Mouse (Mus musculus): ENCODE data around the gene Nrcam. TPM values are rescaled to one million over a fixed set of nuclear protein-coding genes. Genes with fewer than 3 reads are reported as not detected.

Nrcam gene
- polyA plus RNA-seq, 1 experiment from 2014 or later, result 22.0 TPM

DNA sequence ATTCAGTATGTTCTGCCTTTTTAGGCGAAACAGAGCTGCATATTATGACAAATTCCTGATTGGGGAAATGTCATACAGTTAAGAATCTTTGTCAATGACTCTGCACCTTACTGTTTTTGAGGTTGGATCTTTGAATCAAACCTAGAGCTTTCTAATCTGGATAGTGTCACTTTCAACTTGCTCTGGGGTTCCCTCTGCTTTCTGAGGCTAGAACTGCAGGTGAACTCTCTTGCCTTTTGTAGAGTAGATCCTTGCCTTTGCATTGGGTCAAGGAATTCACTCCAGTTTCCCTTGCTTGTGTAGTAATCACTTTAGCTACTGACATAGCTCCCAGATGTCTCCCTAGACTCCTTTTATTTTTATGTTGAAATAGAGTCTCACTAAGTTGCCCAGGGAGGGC lies 123.1 kb downstream of the Nrcam start:
- ATAC-seq (ENCODE audit: borderline replicate concordance, extremely low read depth, low FRiP score, low TSS enrichment), result no peak
- H3K9ac ChIP-seq, result no peak overlapping the region
- no peaks in the 10 kb centered on the region for H3K9me3 ChIP-seq
- WGBS, result 59% methylated on average over 1 of the region's 1 CpGs
- H3K27ac ChIP-seq, result no peak overlapping the region
- H3K4me3 ChIP-seq, result no peak overlapping the region
- no peaks in the 10 kb centered on the region for H3K27me3 ChIP-seq
- no peaks in the 10 kb centered on the region for H3K36me3 ChIP-seq
- no peaks in the 10 kb centered on the region for H3K4me1 ChIP-seq
- no peak overlapping the region for H3K4me2 ChIP-seq

DNA sequence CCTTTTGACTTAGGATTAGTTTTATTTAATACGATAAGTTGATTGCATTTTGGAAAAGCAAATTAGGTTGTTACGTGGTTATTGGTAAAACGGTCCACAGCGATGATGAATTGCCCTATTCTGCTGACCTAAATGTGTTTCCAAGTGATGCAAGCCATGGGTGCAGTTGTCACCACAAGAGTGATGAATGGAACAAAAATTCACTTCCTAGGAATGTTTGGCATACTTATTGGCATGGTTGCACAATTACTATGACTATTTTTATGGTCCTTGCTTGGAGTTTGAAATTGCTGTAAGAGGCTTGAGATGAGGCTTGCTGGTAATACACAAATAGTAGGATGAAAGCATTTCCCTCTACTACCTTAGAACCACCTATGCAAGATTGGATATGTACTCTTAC lies 125.1 kb downstream of the Nrcam start:
- H3K4me2 ChIP-seq, result no peak overlapping the region
- no peaks in the 10 kb centered on the region for H3K27me3 ChIP-seq
- no peak overlapping the region for H3K9ac ChIP-seq
- ATAC-seq (ENCODE audit: borderline replicate concordance, extremely low read depth, low FRiP score, low TSS enrichment), result no peak
- no peaks in the 10 kb centered on the region for H3K36me3 ChIP-seq
- H3K9me3 ChIP-seq, result no peaks in the 10 kb centered on the region
- no peak overlapping the region for H3K4me3 ChIP-seq
- no peaks in the 10 kb centered on the region for H3K4me1 ChIP-seq
- 87% methylated on average over 4 of the region's 4 CpGs for WGBS
- no peak overlapping the region for H3K27ac ChIP-seq

DNA sequence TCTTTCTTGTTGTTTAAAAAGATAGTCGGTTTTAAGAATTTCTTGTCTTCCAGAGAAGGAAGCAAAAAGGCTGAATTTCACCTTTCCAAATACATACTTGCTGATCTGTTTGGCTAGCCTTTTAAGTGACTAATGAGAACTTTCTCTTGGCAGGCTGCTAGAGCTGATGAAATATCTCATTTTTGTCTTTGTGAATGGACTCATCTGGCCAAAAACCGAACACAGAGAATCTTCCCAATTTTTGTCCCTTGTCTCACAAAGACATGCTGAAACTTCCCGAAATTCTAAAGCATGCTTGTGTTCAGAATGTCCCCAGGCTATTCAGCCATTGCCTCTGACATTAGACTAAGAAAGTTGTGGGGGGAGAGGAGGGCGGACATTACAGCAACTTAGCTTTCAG lies 129.3 kb downstream of the Nrcam start:
- no peak overlapping the region for H3K27ac ChIP-seq
- no peak for ATAC-seq (ENCODE audit: borderline replicate concordance, extremely low read depth, low FRiP score, low TSS enrichment)
- H3K4me2 ChIP-seq, result no peak overlapping the region
- no peaks in the 10 kb centered on the region for H3K9me3 ChIP-seq
- H3K27me3 ChIP-seq, result no peaks in the 10 kb centered on the region
- WGBS, result 68% methylated on average over 4 of the region's 4 CpGs
- no peaks in the 10 kb centered on the region for H3K4me1 ChIP-seq
- no peaks in the 10 kb centered on the region for H3K36me3 ChIP-seq
- H3K9ac ChIP-seq, result no peak overlapping the region
- H3K4me3 ChIP-seq, result no peak overlapping the region

DNA sequence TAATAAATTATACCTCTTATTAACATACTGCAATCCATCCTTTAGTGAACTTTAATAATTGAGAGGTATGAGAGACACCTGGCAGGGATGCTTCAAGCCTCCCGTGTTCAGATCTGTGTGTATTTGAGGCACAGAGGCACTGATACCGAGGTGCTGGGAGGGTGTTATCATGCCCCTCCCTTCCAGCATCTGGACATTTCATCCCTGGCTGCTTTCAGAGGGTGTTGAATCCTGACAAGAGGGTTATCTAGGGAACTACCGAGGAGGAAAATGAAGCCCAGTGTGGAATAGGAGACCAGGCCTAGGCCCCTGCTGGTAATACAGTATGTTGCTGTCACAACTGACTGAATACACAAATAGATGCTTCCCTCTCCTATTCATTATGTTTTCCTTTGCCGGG lies 133.8 kb downstream of the Nrcam start:
- Histone ChIP-seq H3K4me3 (no peak overlapping the region), H3K27ac (no peak overlapping the region), H3K4me2 (no peak overlapping the region), H3K9ac (no peak overlapping the region), H3K9me3 (no peaks in the 10 kb centered on the region), H3K27me3 (no peaks in the 10 kb centered on the region), H3K4me1 (no peaks in the 10 kb centered on the region), H3K36me3 (no peaks in the 10 kb centered on the region)
- WGBS, result 54% methylated on average over 4 of the region's 4 CpGs
- no peak for ATAC-seq (ENCODE audit: borderline replicate concordance, extremely low read depth, low FRiP score, low TSS enrichment)

DNA sequence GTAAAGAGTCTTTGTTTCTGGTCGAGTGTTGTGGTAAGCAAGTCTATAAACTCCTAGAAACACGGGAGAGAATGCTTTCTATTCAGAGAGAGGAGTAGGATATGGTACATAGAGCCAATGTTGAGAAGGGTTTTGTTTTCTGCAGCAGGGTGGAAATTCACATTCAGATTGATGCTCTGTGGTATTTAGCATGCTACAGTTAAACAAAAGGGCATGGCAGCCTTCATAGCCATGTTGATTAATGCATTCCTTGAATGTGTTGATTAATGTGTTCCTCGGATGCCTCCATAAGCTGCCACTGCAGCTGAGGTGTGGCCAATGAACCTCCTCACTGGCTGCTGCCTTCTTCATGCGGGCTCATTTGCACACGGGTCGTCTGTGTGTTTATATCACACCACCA lies 134.3 kb downstream of the Nrcam start:
- Histone ChIP-seq H3K36me3 (no peaks in the 10 kb centered on the region), H3K4me1 (no peaks in the 10 kb centered on the region), H3K27ac (no peak overlapping the region), H3K9ac (no peak overlapping the region), H3K4me3 (no peak overlapping the region), H3K27me3 (no peaks in the 10 kb centered on the region), H3K9me3 (no peaks in the 10 kb centered on the region), H3K4me2 (no peak overlapping the region)
- 37% methylated on average over 6 of the region's 6 CpGs for WGBS
- no peak for ATAC-seq (ENCODE audit: borderline replicate concordance, extremely low read depth, low FRiP score, low TSS enrichment)

DNA sequence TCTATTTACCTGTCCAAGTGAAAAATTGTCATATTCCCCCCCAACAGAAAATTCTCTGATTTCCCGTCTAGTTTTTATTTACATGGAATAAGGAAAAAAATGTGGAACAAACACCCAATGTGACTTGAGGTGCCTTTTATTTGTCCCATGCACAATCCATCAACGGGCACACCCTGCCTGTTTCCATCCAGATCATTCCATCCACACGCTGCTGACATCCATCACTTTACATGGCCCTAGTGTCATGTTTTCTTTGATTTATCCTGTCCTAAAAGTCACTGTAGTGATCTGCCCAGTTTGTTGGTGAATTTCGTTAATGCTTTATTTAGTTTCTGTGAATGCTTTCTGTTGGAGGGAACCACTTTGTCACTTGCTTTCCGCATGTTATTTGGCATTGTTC lies 142.4 kb downstream of the Nrcam start:
- Histone ChIP-seq H3K36me3 (no peaks in the 10 kb centered on the region), H3K4me3 (no peak overlapping the region), H3K9ac (no peak overlapping the region), H3K9me3 (no peaks in the 10 kb centered on the region), H3K4me2 (no peak overlapping the region), H3K27me3 (no peaks in the 10 kb centered on the region), H3K27ac (no peak overlapping the region), H3K4me1 (no peaks in the 10 kb centered on the region)
- ATAC-seq (ENCODE audit: borderline replicate concordance, extremely low read depth, low FRiP score, low TSS enrichment), result no peak
- WGBS, result 71% methylated on average over 5 of the region's 5 CpGs

DNA sequence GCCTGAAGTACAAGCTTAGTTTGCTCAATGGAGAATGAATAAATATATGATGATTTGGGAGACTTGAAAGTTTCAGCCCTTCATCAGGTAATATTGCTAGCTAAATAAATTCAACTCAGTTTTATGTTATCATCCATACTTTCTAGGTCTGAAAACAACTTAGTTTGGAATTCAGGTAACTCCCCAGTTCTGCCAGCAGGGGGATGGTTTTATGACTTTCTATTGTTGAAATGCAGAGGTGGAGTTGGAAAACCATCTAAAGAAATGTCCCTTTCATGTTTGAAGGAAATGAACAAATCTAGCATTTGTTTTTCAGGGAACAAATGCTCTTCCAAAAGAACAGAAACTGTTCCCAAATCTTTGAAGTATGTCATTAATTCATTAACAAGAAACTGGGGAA lies 146.7 kb downstream of the Nrcam start:
- H3K36me3 ChIP-seq, result no peaks in the 10 kb centered on the region
- H3K27ac ChIP-seq, result no peak overlapping the region
- H3K4me3 ChIP-seq, result no peak overlapping the region
- ATAC-seq (ENCODE audit: borderline replicate concordance, extremely low read depth, low FRiP score, low TSS enrichment), result no peak
- no peaks in the 10 kb centered on the region for H3K4me1 ChIP-seq
- no peak overlapping the region for H3K9ac ChIP-seq
- H3K4me2 ChIP-seq, result no peak overlapping the region
- no peaks in the 10 kb centered on the region for H3K27me3 ChIP-seq
- H3K9me3 ChIP-seq, result no peaks in the 10 kb centered on the region

DNA sequence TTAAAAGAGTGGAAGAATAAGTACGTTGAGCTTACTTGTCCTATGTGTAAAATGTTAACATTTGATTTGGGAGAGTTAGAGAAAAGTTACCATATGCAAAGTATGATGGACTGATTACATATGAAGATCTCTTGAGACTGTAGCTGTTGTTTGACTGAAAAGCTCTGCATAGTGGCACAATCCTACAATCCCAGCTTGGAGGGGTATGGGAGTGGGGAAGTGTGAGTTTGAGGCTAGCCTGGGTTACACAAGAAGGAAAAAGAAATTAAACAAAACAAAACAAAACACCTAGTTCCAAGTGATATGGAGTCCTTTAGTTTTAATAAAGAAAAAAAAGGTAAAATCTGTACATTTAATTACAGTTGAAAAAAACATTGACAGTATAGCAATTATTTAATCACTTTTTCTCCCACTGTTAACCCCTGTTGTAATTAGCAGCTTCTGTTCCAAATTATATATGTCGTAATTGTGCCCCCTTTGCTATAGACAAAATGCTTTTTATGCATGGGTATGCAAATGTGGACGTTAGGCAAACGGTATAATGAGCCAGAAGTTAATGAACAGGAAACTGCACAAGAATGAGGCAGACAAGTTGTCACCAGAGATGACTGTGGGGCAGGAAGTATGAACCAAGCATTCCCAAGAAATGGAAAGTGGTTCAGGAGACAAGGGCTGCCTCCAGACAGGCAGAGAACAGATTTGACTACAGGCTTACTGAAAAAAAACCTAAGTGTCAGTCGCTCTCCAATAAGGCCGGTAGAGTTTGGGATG lies 150.8 kb downstream of the Nrcam start:
- ATAC-seq (ENCODE audit: borderline replicate concordance, extremely low read depth, low FRiP score, low TSS enrichment), result no peak
- H3K4me3 ChIP-seq, result no peak overlapping the region
- no peak overlapping the region for H3K27ac ChIP-seq
- no peaks in the 10 kb centered on the region for H3K36me3 ChIP-seq
- H3K9me3 ChIP-seq, result no peaks in the 10 kb centered on the region
- H3K27me3 ChIP-seq, result no peaks in the 10 kb centered on the region
- 78% methylated on average over 6 of the region's 6 CpGs for WGBS
- no peaks in the 10 kb centered on the region for H3K4me1 ChIP-seq
- H3K4me2 ChIP-seq, result no peak overlapping the region
- H3K9ac ChIP-seq, result no peak overlapping the region

DNA sequence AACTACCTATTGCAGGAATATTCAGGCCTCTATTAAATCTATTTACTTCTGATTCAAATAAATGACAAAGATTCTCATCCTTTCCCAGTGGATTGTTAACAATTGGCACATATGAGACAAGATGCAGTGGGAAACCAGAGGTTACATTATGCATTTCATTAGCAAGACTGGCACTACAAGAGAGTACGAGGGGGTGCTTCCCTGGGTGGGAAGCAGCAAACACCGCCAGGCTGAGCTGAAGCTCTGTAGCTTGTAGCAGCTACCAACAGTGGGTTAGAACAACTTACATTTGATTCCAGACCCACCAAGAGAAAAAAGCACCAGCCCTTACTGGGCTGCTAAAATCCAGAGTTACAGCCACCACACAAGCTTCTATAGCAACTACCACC lies 151.3 kb downstream of the Nrcam start:
- no peak overlapping the region for H3K9ac ChIP-seq
- 83% methylated on average over 2 of the region's 2 CpGs for WGBS
- no peak overlapping the region for H3K4me2 ChIP-seq
- no peak overlapping the region for H3K4me3 ChIP-seq
- no peak overlapping the region for H3K27ac ChIP-seq
- no peaks in the 10 kb centered on the region for H3K36me3 ChIP-seq
- no peaks in the 10 kb centered on the region for H3K4me1 ChIP-seq
- ATAC-seq (ENCODE audit: borderline replicate concordance, extremely low read depth, low FRiP score, low TSS enrichment), result no peak
- no peaks in the 10 kb centered on the region for H3K9me3 ChIP-seq
- no peaks in the 10 kb centered on the region for H3K27me3 ChIP-seq

DNA sequence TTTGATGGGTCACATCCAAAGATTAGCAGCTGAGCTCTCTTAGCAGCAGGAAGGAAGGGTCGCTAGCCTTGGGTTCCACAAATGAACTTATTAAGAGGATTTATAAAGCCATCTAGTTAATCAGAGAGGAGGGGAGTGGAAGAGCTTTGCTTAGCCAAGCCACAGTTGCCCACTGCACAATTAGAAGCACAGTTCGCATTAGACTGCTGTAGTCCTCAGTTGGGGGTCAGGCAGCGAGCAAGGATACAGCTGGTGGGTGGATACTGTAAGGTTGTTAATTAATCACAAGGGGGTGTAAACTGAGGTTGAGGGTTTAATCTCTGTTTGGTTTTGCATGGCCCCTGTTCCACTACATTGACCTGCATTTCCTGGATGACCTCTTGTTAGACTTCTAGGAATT lies 152.7 kb downstream of the Nrcam start:
- Histone ChIP-seq H3K4me3 (no peak overlapping the region), H3K27ac (no peak overlapping the region), H3K36me3 (no peaks in the 10 kb centered on the region), H3K9ac (no peak overlapping the region), H3K27me3 (no peaks in the 10 kb centered on the region), H3K4me1 (no peaks in the 10 kb centered on the region), H3K9me3 (no peaks in the 10 kb centered on the region), H3K4me2 (no peak overlapping the region)
- 67% methylated on average over 3 of the region's 3 CpGs for WGBS
- no peak for ATAC-seq (ENCODE audit: borderline replicate concordance, extremely low read depth, low FRiP score, low TSS enrichment)

DNA sequence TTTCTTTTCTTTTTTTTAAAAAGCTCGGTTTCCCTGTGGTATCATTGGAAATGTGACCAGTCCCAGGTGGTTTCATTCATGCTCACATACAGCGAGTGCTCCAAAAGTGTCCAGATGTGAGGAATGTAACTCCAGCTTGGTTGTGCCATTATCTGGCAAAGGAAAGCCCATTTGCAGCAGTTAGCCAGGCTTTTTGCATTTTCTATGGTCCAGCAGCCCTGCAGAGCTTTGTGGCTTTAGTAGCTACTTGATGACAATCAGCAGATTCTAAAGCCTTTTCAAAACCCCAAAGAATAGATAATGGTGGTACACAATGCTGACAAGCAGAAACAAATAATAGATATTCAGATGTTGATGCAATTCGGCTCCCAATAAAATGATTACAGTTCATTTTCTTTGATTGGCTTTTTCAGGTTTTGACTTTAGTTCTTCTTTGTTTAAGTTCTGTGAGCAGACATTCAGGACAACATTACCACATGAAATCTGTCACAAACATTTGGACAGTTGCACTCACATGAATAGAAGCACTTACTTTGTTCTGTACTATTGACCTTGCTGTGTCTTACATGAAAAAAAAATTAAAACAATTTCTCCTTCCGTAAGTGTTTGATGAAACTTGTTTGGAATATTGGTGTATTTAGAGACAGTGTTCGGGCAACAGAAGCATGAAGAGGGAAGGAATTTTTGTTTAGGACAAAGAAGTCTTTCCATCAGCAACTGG lies 164.2 kb downstream of the Nrcam start:
- Histone ChIP-seq H3K36me3 (no peaks in the 10 kb centered on the region), H3K4me2 (no peak overlapping the region), H3K27ac (peak overlapping the region; percentile 71), H3K27me3 (no peaks in the 10 kb centered on the region), H3K4me1 (no peaks in the 10 kb centered on the region), H3K9me3 (no peaks in the 10 kb centered on the region), H3K4me3 (no peak overlapping the region), H3K9ac (no peak overlapping the region)
- ATAC-seq (ENCODE audit: borderline replicate concordance, extremely low read depth, low FRiP score, low TSS enrichment), result peak; percentile 95
- 38% methylated on average over 5 of the region's 5 CpGs for WGBS

DNA sequence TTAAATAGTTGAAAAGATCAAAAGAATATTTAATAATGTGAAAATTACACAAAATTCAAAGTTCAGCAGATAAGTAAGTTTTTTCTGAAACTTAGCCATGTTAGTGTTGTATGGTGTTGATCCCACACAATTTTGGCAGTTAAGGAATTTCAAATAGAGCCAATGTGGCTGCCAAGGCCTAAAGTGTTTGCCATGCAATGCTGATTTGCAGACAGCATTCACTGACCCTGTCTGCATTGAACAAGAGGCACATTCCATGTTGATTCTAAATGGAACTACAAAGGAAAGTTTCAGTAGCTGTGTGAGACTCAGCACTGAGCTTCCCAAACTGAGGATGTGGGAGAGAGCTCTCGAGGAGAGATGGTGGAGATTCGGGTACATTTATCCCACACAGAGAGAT lies 169.1 kb downstream of the Nrcam start:
- peak; percentile 60; the same call in 1 of the 2 replicates for ATAC-seq (ENCODE audit: borderline replicate concordance, extremely low read depth, low FRiP score, low TSS enrichment)
- no peak overlapping the region for H3K4me2 ChIP-seq
- no peaks in the 10 kb centered on the region for H3K9me3 ChIP-seq
- no peaks in the 10 kb centered on the region for H3K27me3 ChIP-seq
- H3K9ac ChIP-seq, result no peak overlapping the region
- no peak overlapping the region for H3K27ac ChIP-seq
- WGBS, result 41% methylated on average over 2 of the region's 2 CpGs
- H3K36me3 ChIP-seq, result no peaks in the 10 kb centered on the region
- H3K4me1 ChIP-seq, result 0 out of 2 replicates have a peak, but pooled peaks cover 4% of the 10 kb centered on the region
- H3K4me3 ChIP-seq, result no peak overlapping the region

Measured in lung, embryonic 15.5 days (tissue).